Mouse (Mus musculus) cerebellum, postnatal 25 days (tissue): ENCODE results near the gene Limk2.

ENCODE experiments used
- DNase-seq, 2 experiments: peaks; one replicate each; pipeline ENCODE4 v3.0.0; 2021; ENCODE audit warnings: mixed read lengths in 2 of 2

The Limk2 gene

DNA sequence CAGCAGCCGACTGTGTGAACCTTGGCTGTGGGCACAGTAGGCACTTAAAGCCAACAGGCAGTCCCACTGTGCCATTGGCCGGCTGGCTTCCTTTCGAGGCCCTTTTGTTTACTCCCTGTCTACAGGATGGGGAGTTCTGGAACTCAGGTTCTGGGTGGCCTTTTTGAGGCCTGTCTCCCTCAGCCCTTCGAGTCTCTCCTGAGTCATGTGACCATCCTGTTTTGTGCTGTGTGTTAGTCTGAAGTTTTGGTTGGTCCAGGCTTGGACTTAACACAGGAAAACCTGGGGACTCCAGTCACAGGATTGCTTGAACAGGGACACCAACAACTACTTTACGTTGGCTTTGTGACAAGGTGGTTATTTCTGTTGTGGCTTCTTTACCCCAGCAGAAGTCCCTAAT lies 112.9 kb downstream of the Limk2 start:
- DNase-seq = no peak

DNA sequence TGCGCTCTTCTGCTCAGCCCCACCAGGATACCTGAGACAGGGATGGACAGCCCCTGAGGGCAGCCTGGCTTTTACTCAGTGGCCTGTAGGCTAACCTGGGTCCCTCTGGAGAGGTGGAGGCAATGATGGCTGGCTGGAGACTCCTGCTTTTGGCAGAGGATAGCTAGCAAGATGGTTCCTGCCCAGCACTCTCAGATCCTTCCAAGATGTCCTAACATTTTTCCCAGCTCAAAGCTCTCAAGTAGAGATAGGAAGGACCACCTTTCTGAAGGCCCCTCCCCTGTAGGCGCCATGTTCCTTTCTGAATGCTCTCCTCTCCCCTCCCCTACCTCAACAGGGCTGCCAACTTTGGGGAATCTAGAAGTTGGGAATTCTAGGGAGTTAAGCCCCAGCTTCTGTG lies 114.3 kb downstream of the Limk2 start:
- DNase-seq = no peak
